Mouse (Mus musculus): ENCODE measurements around the gene Atxn2.

Gene Atxn2

DNA sequence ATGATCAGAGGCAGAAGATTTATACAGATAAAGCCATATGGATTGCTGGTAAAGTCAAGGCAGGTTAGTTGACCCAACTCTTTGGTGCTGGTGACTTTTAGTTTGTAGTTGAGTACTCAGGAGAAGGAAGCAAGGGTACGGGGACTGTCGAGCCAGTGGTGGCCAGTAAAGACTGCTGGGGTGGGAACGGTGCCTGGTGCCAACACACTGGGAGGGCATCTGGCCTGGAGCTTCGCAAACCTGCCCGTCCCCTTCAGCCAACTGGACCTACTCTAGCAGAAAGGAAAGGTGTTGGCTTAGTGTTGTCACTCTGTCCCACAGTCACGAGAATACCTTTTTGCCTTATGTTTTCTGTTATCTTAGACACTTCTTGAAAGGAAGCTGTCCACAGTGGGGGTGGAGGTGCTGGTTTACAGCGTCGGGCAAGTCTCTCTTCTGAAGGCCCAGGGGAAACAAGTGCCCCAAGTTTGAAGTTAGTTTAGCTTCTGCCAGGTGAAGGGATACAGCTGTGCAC, 104.8 kb downstream of the Atxn2 start:
- no peak for DNase-seq (ENCODE audit: low spot score in 2 of 2)

DNA sequence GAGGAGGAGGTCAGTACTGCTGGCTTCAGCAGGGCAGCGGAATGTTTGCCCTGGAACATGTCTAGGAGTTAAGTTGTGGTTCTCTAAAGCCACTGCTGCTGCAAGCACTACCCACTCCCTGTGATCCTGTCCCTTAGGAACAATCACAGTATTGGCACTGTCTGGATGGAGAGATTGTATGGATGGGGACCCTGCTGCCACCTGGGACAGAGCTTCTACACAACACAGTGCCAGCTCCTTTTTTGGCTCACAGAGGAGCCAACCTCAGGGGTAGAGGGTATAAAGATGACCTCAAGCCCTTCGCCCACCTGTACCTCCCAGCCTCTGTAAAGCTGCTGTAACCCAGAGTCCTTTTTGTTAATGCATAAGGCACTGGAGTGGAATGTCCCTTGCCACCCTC, 105.5 kb downstream of the Atxn2 start:
- DNase-seq (ENCODE audit: low spot score in 2 of 2): no peak

DNA sequence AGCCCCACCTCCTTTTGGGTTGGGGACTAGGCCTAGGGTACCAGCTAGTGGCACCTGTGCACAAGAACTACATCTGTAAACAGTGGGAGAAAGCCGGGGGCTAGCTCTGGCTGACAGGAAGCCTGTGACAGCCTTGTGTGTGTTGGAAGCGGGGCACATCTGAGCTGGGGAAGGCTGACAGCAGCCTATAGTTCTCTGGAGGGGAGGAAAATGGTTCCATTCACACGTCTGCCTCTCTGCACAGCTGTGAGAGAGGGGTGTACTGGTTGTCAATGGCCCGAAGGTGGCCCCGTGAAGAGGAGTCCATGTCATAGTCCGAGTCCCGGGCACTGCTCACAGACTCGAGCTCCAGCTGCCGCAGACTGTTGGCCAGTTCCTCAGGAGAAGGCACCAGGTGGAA, 106.4 kb downstream of the Atxn2 start:
- DNase-seq (ENCODE audit: low spot score in 2 of 2): no peak

DNA sequence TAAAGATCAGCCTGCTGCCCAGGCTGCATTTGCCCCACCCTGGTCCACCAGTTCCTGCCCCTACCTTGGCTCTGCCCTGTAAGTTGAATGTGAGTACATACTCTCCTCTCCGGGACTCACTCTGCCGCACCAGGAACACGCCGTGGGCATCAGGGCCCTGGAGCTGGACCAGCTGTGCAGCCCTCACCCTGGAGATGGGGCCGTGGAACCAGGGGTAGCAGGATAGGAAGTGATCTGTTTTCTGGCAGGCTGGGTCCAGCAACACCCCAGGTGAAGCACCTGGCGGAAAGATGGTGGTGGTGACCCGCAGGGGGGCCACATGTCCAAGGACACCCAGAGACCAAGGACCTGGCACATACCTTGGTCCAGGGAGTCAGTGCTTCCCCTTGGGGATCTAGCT, 107.3 kb downstream of the Atxn2 start:
- no peak for DNase-seq (ENCODE audit: low spot score in 2 of 2)

DNA sequence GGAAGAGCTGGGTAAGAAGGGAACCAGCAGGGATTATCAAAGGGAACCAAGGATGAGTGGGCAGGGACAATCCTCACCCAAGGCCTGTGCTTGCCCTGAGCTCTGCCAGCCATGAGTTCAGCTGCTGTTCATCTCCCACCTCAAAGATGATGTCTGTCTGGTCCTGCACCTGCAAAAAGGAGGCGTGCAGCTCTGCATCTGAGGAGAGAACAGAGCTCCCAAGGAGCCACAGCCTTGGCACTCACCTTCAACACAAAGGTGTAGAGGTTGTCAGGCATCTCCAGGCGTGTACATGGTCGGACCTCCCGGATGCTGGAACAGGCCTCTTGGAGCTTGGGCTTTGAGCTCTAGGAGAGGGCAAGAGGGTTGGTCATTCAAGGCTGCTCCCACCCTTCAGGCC, 107.7 kb downstream of the Atxn2 start:
- DNase-seq (ENCODE audit: low spot score in 2 of 2): no peak

DNA sequence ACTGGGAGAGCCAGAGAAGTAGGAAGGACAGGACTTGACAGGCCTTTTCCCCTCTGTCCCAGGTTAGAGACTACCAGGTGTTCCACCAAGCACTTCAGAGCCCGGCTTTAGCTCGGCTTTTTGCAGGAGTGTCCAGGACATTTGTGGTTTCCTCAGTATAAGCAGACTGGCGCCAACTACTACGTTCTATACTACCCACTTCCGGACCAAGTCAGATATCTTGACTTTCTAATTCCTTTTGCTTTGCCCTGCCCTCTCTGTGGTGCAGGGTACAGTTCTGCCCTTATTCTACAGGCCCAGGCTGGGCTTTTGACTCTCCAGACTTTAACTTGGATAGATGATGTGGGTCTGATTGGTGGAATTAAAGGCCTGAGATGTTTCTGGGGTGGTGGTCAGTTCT, 108.4 kb downstream of the Atxn2 start:
- no peak for DNase-seq (ENCODE audit: low spot score in 2 of 2)

DNA sequence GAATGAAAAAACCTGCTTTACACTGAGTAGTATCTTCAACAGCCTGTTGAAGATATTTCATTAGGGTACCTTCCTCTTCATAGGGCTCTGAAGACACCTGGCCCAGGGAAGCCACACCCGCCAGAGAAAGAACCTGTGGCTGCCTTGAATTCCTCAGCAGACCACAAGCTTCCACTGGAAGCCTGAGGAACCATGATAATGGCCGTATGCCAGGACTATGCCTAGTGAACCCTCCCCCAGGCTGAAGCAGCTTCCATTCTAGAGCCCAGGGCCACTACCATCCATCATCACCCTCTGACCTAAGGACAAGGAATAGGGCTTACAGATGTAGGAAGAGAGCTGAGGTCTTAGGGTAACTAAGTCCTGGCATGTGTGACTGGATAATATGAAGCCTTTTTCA, 109.0 kb downstream of the Atxn2 start:
- DNase-seq (ENCODE audit: low spot score in 2 of 2): no peak

DNA sequence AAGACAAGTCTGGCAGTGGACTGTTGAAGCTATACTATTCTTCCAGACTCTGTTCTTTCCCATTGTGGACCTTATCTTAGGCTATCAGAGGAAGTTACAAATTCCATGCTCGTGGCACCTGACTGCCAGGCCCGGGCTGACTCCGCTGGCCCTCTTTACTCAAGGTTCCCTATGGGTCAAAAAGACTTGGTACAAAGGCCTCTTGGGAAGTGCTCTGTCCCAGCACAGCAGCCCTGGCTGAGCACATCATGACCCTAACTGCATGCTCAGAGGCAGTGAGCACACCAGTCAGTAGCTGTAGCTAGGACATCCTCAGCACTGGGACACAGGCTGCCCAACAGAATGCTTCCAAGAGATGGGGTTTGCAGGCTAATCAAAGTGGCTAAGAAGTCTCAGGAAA, 109.5 kb downstream of the Atxn2 start:
- no peak for DNase-seq (ENCODE audit: low spot score in 2 of 2)

DNA sequence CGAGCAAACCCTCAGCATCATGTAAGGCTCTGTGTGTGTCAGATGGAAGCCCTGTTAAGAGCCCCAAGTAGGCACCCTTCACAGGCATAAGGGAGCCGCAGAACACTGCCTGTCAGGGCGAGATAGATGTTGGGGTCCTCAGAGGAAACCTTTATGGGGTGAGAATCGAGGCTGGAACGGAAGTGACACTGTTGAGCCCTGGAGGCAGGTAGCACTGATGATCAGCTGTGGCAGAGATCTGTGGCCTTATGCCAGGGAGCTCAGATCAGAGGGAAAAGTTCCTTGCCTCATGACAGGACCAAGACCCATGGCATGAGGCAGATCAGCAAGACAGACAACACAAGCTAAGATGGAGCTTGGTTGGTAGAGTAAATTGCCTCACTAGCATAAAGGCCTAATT, 110.0 kb downstream of the Atxn2 start:
- no peak for DNase-seq (ENCODE audit: low spot score in 2 of 2)

DNA sequence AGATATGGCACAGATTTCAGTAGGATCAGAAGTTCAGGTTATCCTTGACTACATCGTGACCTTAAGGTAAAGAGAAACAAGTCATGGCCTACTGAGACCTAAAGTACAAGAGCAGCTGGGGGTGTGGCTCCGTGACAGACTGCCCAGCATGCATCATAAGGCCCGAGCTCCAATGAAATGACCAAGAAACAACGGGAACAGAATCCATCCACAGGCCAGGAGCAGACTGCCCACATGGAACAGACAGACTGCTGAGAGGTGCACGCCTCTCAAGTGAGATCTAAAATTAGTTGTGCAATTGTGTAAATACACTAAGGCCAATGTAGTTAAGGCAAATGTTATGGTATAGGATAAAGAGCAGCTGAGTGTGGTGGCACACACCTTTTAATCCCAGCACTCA, 110.4 kb downstream of the Atxn2 start:
- no peak for DNase-seq (ENCODE audit: low spot score in 2 of 2)

DNA sequence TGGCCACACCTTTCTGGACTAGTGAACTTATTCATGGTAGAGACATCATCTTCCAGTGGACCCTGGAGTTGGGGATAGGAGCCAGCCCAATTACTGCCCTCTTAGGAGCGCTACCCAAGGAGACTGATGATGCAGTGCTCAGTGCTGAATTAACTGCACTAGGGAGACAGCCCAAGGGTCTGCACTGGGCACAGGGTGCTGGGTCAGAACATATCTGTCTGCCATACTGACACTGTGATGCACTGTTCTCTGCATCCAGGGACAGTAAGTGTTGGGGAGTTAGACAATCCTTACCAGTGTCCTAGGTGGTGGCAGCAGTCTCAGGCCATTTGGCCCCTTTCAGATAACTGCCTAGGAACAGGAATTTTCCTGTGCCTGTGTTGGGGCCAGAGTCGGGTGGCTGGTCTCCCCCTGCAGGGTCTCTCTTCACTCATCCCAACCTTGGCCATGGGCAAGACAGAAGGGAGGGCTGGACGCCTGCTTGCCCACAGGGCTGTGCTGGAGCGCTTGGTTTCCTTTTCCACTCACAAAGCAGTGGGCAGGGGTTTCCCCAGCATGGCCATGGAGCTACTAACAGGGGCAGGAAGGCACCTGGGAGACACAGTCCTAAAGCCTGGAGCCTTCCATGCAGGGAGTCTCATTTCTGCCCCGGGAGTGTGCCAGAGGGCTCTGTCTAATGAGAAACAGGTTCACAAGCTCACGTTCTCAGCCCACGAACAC, 111.8 kb downstream of the Atxn2 start:
- no peak for DNase-seq (ENCODE audit: low spot score in 2 of 2)

DNA sequence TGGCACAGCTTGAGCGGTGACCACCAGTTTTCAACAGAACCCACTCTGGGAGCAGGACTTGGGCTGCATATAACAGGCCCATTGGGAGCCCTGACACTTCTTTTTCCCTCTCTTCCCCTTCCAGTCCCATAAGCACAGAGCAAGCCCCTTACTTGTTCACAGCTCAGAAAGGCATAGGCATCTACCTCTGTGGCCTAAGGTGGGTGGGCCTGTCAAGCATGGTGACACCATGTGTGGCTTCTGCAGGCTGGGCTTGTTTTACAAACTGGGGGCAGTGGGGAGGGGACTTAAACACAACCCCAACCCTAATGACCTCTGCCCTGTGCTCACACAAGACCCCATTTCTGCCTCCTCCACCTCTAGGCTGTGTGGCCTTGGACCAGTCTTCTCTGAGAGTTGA, 112.5 kb downstream of the Atxn2 start:
- DNase-seq (ENCODE audit: low spot score in 2 of 2): no peak

DNA sequence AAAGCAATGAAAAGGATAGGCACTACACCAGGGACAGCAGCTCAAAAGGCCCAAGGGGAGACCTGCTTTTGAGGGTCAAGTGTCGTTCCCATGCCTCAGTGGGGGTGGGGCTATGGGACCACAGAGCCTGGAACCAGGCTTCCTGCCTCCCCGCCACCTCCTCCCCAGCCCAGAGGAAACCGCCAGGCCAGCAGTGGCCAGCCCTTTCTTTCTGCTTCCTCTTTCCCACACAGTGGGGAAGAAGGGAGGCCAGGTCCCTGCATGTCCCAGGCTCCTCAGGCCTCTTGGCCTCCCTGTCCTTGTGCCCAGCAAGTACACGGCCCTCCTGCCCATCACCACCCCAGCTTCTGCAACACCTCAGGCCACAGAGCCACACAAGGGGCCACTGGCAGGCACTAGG, 113.0 kb downstream of the Atxn2 start:
- no peak for DNase-seq (ENCODE audit: low spot score in 2 of 2)

DNA sequence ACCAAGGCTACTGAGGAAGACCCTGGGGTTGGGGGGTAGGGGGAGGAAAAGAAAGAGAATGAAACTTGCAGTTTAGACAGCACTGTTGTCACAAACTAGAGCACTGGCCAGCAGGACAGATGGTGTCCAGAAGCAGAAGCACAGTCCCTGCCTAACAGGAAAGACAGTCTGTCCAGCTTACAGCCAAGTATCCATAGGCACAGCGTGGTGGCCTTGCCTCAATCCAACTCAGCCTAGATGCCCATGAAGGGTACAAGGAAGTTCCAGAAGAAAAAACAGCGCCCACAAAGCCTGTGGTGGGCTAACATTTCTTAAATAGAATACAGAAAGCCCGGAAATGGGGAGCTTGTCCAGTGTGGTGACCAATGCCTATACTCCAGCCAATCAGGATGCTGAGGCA, 114.5 kb downstream of the Atxn2 start:
- DNase-seq (ENCODE audit: low spot score in 2 of 2): no peak

DNA sequence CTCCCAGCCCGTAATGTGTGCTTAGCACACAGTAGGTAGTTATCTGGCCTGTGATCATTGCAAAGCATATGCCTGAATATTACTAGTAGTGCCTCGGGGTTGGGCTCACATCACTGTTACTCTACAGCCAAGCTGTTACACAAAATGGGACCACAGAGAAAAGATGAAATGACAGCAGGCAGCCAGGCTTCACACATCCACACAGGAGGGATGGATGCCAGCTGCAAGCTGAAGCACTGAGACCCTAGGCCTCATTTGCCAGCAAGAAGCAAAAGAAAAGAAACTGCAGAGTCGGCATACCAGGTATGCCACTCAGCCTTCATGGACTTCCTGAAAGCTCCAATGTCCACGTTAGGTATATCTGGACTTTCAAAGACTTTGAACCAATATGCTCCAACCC, 116.7 kb downstream of the Atxn2 start:
- no peak for DNase-seq (ENCODE audit: low spot score in 2 of 2)

DNA sequence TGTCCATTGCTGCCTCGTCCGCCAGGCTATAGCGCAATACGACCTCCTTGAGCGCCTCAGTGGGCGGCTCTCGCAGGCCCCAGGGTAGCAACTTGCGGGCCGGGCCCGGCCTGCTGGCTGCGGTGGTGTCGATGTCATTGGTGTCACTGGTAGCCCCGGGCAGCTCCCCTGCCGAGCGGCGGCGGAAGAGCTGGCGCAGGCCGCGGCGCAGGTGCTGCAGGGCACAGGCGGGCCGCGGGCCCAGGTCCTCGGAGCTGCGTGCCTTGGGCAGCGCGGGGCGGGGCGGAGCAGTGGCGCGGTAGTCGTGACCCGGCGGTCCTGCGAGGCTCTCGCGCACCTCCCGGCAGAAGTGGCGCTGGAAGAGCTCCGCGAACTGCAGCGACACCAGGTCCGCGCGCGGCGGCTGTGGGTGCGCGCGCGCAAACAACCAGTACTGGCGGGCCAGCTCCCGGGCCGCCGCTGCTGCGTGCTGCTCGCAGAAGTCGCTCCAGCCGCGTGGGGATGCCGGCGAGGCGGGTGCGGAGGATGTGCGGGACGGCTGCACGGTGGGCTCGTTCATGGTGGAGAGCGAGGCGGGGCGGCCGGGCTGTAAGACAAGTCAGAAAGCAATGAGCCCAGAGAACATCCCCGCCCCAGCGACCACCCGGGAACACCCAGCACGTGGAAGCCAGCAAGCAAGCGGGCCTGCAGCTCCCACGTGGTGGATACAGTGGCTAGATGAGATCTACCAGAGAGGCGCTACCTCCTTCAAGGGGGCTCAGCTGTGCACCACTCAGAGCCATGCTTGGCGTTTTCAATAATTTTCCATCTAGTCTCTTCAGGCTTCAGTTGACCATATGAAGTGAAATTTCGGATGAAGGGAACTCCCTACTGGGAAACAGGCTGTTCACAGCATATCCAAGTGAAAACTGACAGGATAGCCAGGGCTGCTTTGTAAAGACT, 117.6 kb downstream of the Atxn2 start:
- no peak for DNase-seq (ENCODE audit: low spot score in 2 of 2)

DNA sequence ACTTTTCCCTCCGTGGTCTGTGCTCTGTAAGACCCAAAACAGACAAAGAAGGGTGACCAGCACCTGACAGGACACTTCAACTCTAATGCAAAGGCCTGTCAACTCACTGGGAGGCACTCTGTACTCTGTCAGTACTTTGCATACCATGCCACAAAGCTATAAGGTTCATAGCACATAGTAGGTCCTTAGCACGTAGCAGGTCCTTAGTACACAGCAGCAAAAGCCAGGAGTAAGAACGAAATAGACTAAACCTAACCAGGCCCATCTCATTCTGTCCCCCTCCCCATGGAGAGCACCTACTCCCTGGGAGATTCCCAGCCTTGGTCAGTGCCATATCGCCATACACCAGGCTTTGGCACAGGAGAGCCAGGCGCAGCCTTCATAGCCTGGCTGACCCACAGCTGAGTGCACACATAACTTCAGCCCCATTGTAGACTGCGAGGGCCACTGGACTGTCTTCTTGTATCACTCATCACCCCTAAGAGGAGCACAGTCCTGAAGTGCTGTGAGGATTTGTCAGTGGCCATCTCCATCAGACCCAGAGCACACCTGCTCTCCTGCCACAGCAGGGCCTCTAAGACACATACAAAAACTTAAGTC, 120.0 kb downstream of the Atxn2 start:
- no peak for DNase-seq (ENCODE audit: low spot score in 2 of 2)

DNA sequence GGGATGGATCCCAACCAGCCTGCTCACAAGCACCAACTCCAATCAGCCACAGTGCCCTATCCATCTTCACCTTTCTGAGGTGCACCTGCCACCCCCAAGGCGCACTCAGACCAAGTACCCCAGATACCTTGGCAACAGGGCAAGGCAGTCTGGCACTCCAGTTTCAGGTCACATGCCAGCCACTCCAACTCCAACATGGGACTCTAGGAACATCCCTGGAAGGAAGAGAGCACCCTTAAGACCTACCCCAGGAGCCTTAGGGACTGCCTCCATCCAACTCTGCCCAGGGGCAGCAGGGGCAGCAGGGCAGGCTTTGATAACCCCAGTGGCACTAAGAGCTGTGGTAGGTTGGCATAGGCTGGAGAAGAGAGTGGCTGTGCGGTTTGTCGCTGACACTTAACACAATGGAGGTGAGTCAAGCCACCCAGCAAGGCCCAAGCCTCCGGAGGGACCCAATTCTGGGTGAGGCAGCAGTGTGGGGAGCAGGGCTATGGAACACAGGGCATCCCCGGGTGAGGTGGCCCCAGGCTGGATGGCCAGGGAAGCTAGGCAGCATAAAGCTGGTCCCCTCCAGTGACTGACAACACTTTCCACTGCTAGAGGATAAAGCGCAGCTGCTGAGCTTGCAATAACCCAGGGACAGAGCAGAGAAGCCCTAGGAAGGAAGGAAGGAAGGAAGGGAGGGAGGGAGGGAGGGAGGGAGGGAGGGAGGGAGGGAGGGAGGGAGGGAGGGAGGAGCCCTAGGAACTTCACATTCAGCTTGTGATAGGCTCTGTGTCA, 121.4 kb downstream of the Atxn2 start:
- no peak for DNase-seq (ENCODE audit: low spot score in 2 of 2)

DNA sequence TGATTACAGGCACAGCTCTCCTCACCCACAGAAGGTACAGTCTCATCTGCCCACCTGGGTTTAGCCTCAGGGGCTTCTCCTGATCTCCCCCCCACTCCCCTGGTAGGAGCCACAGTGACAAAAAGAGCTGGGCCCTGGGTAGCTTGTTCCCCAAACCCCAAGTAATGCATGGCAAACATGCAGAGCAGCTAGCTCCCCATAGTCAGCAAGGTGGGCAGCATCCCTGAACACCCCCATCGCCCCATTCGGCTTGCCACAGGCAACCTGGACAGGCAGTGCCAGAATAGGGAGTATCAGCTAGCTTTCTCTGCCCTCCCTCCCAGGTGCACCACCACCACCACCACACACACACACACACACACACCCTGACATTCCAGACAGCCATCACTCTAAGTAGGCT, 122.0 kb downstream of the Atxn2 start:
- DNase-seq (ENCODE audit: low spot score in 2 of 2): no peak

DNA sequence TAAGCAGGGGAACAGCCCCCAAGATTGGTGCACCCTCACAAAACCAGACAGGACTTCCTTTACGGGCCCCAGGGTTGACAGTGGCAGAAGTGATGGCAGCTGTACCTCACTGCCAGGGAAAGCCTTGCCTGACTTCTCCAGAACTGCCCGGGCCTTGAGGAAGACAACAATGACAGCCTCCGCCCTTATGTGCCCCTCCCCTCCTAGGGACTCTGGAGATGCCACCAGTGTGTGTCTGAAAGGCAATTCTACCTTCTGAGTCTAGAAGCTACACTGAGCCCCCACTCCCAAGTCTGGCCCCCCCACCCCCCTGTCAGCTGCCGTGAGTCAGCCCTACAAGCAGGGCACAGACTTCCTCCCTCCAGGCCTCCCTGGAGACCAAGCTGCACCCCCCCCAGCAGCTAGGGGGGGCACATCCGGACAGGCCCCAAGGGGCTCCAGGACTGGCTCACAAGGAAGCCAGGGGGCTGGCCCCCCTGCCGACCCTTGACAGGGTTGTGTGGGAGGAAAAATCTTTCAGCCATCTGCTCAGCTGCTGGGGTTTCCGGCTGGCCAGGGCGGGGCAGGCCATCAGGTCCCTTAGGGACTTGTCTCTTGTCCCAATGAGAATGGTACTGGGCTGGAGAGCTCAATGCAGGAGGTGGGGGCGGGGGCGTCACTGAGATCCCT, 122.6 kb downstream of the Atxn2 start:
- DNase-seq (ENCODE audit: low spot score in 2 of 2): no peak

DNA sequence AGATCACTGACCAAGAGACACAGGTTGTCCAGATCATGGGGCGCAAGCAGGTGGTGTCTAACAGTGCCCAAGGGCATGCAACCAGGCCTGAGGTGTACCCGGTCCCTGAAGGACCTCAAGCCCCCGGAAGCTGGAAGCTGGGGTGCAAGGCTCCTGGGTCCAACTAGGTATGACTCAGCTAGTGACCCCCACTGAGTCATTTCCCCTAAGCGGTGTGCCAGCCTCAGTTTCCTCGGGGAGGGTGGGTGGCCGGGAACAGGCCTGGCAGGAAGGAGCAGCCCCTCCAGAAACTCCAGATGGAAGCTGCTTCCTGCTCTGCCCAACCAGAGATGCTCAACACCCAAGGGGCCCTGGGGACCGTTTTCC, 123.1 kb downstream of the Atxn2 start:
- no peak for DNase-seq (ENCODE audit: low spot score in 2 of 2)
